Mouse (Mus musculus) embryonic fibroblast, embryonic 13.5 days (primary cell): ENCODE results near the gene Hao1.

ENCODE experiments used
- CTCF ChIP-seq: IDR thresholded peaks from 2 replicates; pipeline ENCODE4 v1.5.1; 2011; ENCODE audit warnings: mild to moderate bottlenecking, control low read depth, low read length, moderate library complexity, borderline replicate concordance; ENCODE audit not compliant: insufficient read depth
- POLR2A ChIP-seq: IDR thresholded peaks from 2 replicates; pipeline ENCODE4 v1.6.1; 2011; ENCODE audit warnings: low read depth, mild to moderate bottlenecking, control low read depth, low read length, moderate library complexity

DNA sequence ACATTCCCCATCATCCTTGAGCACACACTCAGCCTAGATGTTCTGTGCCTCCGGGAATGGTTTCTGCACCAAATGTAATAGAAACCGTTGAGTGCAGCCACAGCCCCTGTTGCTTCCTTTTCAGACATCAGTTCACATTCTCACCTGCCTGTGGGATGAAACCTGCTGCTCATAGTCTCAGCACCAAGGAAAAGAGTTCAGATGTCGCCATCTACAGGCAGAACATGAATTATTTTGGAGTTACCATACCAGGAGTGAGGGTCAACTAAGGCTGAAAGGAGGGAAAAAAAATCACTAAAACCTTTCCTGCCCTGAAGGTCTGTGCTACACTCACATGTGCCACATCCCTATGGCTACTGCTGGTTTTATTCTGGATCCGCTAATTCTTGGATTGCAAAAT, 71.5 kb downstream of the Hao1 start:
- TF ChIP-seq CTCF: no peak
- no peak for TF ChIP-seq POLR2A
